Mouse (Mus musculus) heart, adult 18-20 months (tissue): ENCODE data around the gene Sec1. TPM values are rescaled to one million over a fixed set of nuclear protein-coding genes. Genes with fewer than 3 reads are reported as not detected.
"Not testable (repeated sequence)": the region's sequence is repeated elsewhere in the genome, so short reads cannot be mapped to it uniquely, and the experiment has no call there.

Experiments
- DNase-seq, 2 experiments: peaks; one replicate each; pipeline ENCODE4 v3.0.0; 2021 to 2022; ENCODE audit warnings: mixed read lengths in 1 of 2
- total RNA-seq, 2 experiments: library from RNA; stranded (reverse); gene quantifications; 2 replicates each; pipeline ENCODE4 v1.2.3; 2021

Gene Sec1
- total RNA-seq, 2 experiments from 2014 or later, result 0.18 to 0.30 TPM

DNA sequence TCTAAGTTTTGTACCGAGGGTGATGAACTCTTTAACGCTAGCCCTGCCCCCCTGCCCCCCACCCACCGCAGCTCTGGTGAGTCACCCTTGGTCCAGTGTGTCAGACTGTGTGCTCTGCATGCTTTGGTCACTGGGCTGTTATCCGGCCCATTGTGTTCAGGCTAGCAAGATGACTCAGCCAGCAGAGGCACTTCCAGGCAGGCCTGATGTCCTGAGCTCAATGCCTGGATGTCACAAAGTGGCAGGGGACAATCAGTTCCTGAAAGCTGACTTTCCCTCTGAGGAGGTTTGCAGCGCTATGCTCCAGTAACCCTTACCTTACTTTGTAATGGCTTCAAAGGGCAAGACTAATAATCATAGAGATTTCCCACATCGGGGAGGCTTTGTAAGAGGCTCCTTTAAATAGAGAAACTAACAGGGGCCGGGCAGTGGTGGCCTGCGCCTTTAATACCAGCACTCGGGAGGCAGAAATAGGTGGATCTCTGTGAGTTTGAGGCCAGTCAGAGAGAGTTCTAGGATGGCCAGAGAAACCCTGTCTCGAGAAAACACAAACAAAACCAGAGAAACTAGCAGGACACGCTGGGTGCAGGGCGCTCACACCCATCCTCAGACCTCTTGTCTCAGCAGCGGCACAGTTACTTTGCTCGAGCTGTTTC, 14.1 kb downstream of the Sec1 start:
- peak; percentile 71 to 86 for DNase-seq

- no peak for DNase-seq
Measured at GRCm38 (mm10) chr7:45678513-45678912, 15.7 kb downstream of the Sec1 start.

DNA sequence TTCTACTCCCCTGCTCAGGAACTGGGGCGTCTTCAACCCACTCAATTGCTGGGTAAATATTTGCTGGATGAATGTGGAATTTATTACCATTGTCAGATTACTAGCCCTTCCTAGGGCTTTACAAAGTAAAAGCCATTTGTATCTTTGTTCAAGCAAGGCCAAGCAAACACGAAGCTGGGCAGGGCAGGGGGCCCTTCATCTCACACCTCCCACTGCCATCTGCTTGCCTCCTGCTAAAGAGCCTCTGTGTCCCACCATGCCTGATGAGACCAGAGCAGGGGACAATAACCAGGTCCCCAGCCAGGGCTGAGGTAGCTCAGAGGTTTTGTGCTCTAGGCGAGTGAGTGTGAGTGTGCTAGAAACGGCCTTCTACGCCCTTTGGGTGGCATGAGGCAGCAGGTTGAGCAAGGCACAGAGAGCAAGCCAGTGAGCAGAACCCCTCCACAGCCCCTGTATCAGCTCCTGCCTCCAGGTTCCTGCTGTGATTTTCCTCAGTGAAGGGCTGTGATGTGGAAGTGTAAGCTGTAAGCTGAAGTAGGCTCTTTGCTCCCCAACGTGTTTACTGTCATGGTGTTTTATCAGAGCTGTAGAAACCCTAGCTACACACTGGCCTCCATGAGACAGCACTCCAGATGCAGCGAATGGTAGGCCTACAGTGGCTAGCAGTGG, 16.4 kb downstream of the Sec1 start:
- no peak for DNase-seq

GRCm38 (mm10) chr7:45668921-45669320, 25.3 kb downstream of the Sec1 start:
- DNase-seq, result no peak

DNA sequence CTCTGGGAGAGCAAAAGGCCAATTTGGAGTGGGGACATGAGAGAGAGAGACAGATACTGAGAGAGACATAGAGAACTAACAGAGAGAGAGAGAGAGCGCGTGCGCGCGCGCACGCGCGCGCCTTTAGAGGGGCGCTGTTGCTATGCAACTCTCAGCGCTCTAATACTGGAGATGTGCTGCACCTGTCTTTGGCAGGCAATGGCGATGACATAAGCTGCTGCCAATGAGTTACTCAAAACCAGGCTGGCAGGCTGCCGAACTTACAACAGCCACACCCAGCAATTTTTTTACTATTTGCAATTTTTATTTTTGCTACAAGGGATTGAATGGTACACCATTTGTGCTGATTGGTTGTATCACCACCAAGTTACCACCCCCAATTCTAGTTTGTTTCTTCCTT, 26.4 kb downstream of the Sec1 start:
- no peak for DNase-seq

DNA sequence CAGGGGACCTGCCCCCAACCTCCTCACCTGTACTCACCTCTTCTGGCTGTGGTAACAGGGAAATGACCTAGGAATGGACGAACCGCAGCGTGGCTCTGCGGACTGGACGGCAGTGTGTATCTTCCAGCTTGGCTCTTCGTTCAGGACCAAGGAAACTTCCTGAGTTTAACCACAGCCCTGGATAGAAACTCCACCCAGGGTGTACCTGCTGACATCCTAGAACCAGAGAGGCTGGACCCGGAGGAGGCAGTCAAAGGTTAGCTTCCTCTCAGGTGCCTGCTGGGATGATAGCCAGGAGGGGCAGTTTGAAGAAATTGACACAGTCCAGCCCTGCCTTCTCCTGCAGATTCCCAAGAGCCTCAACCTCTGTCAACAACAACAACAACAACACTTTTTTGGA, 28.0 kb downstream of the Sec1 start, which contains the start of gene Fut2:
Fut2 (minus strand) TSS at position 234 of the 400 bp plus-strand sequence.
- DNase-seq, result no peak

DNA sequence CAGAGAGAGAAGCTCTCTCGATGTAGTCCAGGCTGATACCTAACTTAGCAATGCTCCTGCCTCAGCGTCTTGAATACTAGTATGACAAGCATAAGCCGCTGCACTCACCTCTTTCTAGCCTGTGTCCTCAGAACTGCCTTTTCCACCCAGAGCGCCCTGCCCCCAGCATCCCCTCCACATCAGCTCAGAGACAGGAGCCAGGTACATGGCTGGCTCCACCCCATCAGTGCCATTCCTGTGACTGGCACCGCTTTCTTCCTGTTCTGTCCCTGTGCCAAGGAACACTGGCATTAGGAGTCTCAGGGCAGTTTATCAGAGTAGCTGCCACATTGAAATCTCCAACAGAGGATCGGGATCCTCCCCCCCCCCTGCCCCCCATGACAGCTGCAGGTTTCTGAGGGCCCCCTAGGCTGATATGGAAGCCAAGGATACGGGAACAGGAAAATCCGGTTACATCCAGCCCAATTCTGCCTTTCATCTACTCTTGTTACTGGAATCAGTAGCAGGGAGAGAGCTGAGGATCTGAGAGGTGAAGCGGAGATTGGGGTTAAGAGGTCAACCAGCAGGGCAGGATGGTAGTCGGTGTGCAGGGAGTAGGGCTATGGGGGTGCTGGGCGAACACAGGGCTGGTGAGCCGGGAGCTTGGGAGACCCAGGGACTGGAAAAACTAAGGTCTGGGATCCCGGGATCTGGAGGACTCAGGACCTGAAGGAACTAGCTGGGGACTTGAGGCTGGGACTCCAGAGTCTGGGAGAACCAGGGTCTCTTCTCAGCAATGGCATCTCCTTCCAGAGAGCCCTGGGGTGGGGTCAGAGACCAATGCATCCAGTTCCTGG, 28.7 kb downstream of the Sec1 start:
- DNase-seq, result no peak

DNA sequence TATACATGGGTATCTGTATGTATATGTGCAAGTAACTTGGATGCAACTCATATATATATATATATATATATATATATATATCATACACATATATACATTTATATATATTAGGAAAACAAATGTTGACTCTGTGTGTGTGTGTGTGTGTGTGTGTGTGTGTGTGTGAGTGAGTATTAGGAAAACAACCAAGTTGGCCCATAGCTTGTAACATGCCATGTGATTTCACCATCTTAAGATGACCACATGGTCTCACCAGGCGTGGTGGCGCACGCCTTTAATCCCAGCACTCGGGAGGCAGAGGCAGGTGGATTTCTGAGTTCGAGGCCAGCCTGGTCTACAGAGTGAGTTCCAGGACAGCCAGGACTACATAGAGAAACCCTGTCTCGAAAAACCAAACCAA, 32.5 kb downstream of the Sec1 start:
- not testable (repeated sequence) for DNase-seq

GRCm38 (mm10) chr7:45660746-45661478, 33.3 kb downstream of the Sec1 start:
- DNase-seq, result no peak

DNA sequence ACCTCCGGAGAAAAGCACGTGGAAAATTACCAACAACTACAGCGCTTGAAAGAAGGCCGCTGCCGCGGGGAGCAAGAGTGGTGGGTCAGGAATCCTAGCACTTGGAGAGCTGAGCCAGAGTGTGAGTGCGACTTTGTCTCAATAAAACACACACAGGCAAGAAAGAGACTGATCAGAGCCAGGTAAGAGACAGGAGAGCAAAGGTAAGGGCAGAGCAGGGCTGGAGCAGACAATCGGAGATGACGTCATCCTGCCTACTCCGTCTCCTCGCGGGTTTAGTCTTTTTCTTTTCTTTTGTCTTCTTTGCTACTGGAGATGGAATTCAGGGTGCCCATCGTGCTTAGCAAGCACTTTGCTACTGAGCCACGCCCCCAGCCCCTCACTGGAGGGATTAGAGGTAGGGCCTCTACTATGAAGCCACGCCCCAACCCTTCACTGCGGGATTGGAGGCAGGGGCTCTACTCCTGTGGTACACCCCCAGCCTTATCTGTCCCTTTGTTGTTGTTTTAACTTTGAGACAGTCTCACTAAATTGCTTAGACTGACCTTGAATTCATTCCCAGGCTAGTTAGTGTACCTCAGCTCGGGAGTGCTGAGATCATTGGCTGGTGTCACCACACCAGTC, 39.7 kb downstream of the Sec1 start:
- DNase-seq, result no peak

GRCm38 (mm10) chr7:45650484-45650883, 43.7 kb downstream of the Sec1 start:
- not testable (repeated sequence) for DNase-seq

- peak; percentile 64 to 74 for DNase-seq
Measured at GRCm38 (mm10) chr7:45649351-45649750, 44.9 kb downstream of the Sec1 start.

- no peak for DNase-seq
Measured at GRCm38 (mm10) chr7:45646671-45647070, 47.5 kb downstream of the Sec1 start.

DNA sequence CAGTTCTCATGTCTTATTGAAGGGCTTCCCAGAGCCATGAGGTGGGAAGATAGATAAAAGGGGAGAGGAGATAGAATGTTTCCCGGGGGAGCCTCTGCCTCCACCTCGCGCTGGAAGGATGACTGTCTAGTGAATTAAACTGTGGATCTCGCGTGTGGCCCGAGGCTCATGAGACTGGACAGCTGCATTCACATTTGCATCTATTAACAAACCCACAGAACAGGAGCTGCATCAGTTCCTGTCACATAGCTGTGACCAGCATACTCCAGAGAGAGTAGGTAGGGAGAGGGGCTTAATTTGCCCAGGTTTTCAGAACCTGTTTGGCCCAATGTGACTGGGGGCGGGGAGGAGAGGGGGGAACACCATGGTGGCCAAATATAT, 48.6 kb downstream of the Sec1 start:
- no peak for DNase-seq

DNA sequence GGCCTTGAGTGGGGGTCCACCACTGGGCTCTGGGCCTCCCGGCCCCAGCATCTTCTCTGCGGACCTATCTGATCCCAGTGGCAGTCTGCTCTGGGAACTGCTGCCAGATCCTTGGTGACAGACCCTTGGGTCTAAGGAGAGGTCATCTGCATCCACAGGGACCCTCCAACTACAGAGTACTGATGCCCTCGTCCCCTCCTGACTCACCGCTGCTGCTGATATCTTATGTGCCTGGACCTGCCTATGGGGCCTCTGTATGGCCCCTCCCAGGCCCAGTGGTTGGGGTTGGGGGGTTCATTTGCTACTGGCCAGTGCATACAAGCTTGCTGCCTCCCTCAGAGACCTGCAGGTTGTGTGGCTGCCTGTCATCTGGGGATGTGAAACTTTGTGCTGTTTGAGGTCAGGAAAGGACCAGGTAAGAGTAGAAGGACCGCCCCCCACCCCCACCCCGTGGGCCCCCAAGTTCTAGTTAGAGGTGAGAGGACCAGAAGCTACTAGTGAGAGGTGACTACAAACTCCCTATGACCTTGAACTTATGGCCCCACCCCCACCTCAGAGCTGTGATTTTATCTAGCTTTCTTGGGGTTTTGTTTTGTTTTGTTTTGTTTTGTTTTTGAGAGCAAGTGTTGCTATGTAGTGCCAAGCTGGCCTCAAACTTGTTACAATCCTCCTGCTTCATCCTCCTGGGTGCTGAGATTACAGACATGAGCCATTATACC, 49.2 kb downstream of the Sec1 start:
- DNase-seq, result no peak

- DNase-seq, result peak in 1 of 2 experiments; percentile 36
Measured at GRCm38 (mm10) chr7:45644183-45644582, 50.0 kb downstream of the Sec1 start.

DNA sequence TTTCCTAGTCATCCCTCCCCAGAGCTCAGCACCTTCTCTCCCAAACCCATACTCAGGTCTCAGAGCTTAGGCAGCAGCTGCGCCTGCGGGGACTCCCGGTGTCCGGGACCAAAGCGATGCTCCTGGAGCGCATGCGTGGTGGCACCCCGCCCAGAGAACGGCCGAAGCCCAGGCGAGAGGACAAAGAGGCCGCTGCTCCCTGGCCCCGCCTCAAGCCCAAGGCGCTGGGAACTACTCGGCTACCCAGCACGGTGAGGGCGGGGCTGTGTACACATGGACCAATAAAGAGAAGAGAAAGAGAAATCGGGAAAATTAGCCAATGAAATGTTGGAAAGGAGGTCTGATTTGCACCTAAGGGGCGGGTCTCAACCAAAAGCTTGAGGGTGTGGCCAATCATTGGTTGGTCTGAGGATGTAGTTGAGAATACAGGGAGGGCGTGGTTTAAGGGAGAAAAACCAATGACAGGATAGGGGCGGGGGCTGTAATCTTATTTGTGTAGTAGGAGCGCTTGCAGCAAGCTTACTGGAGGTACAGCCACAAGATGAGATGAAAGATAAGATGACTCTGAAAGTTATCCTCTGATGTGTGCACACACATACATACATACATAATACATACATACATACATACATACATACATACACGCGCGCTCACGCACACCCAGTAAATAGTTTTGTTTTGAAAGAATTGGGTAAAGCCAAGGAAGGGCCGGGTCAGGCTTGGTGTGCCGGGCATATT, 50.6 kb downstream of the Sec1 start:
- DNase-seq, result peak; percentile 88 to 90

DNA sequence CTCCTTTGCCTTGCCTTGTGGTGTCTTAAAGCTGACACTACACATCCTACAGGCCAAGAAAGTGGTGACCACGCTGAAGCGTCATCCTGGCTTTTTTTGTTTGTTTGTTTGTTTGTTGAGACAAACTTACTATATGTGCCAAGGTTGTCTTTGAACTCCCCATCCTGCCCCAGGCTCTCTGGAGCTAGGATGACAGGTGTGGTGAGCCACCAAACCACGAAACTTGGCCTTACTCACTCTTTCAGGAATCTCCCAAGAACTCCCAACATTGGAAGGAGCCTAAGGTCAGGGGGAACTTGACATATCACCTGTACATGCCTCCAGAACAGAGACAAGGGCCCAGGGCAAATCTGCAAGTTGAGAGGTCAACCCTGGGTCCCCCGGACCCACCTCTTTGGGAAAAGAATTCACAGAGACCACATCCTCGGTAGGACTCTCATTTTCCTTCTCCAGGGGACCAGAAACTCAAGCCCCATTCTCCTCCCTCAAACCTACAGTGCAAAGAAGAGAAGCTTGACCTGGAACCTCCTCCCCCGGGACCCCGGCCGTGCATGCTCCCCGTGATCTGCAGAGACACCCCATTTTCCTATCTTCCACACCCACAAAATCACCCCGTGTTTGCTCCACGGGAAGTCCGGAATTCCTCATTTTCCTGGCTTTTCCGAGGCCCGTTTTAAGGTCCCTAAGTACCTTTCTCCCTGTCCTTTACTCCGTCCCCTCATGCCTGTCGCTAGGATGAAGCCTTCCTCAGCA, 51.5 kb downstream of the Sec1 start:
- no peak for DNase-seq

- peak in 1 of 2 experiments; percentile 36 for DNase-seq
Measured at GRCm38 (mm10) chr7:45642083-45642482, 52.1 kb downstream of the Sec1 start.
